Mouse (Mus musculus): Measurements from ENCODE around the gene Axdnd1. TPM values are rescaled to one million over a fixed set of nuclear protein-coding genes. Genes with fewer than 3 reads are reported as not detected.
"Not testable (repeated sequence)": the region's sequence is repeated elsewhere in the genome, so short reads cannot be mapped to it uniquely, and the experiment has no call there.

The Axdnd1 gene
- total RNA-seq, 2 experiments from 2014 or later: 0.78 to 1.1 TPM

- DNase-seq: no peak
These were observed 16.2 kb upstream of the Axdnd1 start for GRCm38 (mm10) chr1:156437016-156437708.

- no peak for DNase-seq
These were observed 12.5 kb upstream of the Axdnd1 start for GRCm38 (mm10) chr1:156433497-156433896.

GRCm38 (mm10) chr1:156432498-156432897 is 11.5 kb upstream of the Axdnd1 start:
- no peak for DNase-seq

- no peak for DNase-seq
These were observed 7.5 kb upstream of the Axdnd1 start for GRCm38 (mm10) chr1:156428434-156428833.

- no peak for DNase-seq
These were observed 4.8 kb upstream of the Axdnd1 start for GRCm38 (mm10) chr1:156425746-156426145.

- DNase-seq: no peak
These were observed 3.1 kb upstream of the Axdnd1 start for GRCm38 (mm10) chr1:156424054-156424453.

GRCm38 (mm10) chr1:156423493-156423892 is 2.5 kb upstream of the Axdnd1 start:
- DNase-seq: peak; percentile 30

- peak; percentile 36 for DNase-seq
These were observed 1.9 kb upstream of the Axdnd1 start for GRCm38 (mm10) chr1:156422856-156423255.

- DNase-seq: peak; percentile 56
These were observed 2.8 kb downstream of the Axdnd1 start for GRCm38 (mm10) chr1:156418170-156418569.

GRCm38 (mm10) chr1:156408521-156408920 is 12.4 kb downstream of the Axdnd1 start:
- DNase-seq: no peak

- DNase-seq: no peak
These were observed 13.0 kb downstream of the Axdnd1 start for GRCm38 (mm10) chr1:156408004-156408403.

GRCm38 (mm10) chr1:156403251-156403650 is 17.7 kb downstream of the Axdnd1 start:
- no peak for DNase-seq

- DNase-seq: no peak
These were observed 18.5 kb downstream of the Axdnd1 start for GRCm38 (mm10) chr1:156402491-156402890.

GRCm38 (mm10) chr1:156400159-156400558 is 20.8 kb downstream of the Axdnd1 start:
- not testable (repeated sequence) for DNase-seq

- DNase-seq: no peak
These were observed 27.8 kb downstream of the Axdnd1 start for GRCm38 (mm10) chr1:156393148-156393547.

GRCm38 (mm10) chr1:156386880-156387279 is 34.1 kb downstream of the Axdnd1 start:
- DNase-seq: no peak

GRCm38 (mm10) chr1:156386232-156386631 is 34.7 kb downstream of the Axdnd1 start:
- DNase-seq: no peak

- no peak for DNase-seq
These were observed 39.7 kb downstream of the Axdnd1 start for GRCm38 (mm10) chr1:156381217-156381616.

- DNase-seq: no peak
These were observed 55.2 kb downstream of the Axdnd1 start, which contains the start of gene Gm2000 for GRCm38 (mm10) chr1:156365740-156366139. Gene Gm2000, plus strand, starts transcription at chr1:156366040.

GRCm38 (mm10) chr1:156352466-156352865 is 68.5 kb downstream of the Axdnd1 start:
- no peak for DNase-seq

- DNase-seq: no peak
These were observed 70.5 kb downstream of the Axdnd1 start for GRCm38 (mm10) chr1:156350441-156350840.

GRCm38 (mm10) chr1:156349031-156349430 is 71.9 kb downstream of the Axdnd1 start:
- DNase-seq: no peak

GRCm38 (mm10) chr1:156345633-156346032 is 75.3 kb downstream of the Axdnd1 start:
- no peak for DNase-seq

- no peak for DNase-seq
These were observed 76.5 kb downstream of the Axdnd1 start for GRCm38 (mm10) chr1:156344433-156344832.
